Mouse (Mus musculus) subcutaneous adipose tissue, adult 2 months (tissue): ENCODE measurements around the gene Inafm1. TPM values are rescaled to one million over a fixed set of nuclear protein-coding genes. Genes with fewer than 3 reads are reported as not detected.

Experiments
- polyA plus RNA-seq: library from polyadenylated mRNA; depleted of rRNA; stranded (reverse); fragments of >200 nt; gene quantifications from 2 replicates; pipeline ENCODE4 v1.2.3, GENCODE M21; 2012; ENCODE audit warnings: low replicate concordance; rRNA removed

Inafm1 gene
- 18.8 and 39.6 TPM in 2 replicates for polyA plus RNA-seq

DNA sequence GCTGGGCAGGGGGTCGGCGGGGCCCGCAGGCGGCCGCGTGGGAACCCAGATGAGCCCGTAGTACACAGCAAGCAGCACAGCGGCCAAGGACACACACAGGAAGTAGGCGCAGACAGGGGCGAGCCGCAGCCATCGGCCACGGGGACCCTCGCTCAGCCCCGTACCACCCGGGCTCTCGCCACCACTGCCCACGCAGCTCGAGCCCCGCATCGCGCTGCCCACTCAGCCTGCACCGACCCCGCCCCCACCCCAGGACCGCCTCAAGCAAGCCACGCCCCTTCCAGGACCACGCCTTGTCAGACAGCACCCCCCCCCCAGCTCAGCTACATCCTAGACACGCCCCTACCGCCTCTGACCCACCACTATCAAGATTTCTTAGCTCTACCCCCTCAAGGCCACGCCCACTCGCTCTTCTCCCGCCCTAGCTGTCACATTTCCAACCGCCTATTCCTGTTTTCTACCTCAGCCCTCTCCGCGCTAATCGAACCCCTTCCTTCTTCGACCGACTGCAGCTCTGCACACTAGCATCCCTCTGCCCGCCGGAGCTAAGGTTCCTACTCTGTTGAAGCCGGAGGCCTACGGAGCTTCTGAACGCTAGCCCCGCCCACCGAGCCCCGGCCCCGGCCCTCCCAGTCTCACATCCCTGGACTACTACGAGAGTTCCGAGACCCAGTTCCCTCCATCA, at the start of gene Inafm1:
Gene Inafm1, minus strand, starts transcription at position 537 of the 685 bp plus-strand sequence.

DNA sequence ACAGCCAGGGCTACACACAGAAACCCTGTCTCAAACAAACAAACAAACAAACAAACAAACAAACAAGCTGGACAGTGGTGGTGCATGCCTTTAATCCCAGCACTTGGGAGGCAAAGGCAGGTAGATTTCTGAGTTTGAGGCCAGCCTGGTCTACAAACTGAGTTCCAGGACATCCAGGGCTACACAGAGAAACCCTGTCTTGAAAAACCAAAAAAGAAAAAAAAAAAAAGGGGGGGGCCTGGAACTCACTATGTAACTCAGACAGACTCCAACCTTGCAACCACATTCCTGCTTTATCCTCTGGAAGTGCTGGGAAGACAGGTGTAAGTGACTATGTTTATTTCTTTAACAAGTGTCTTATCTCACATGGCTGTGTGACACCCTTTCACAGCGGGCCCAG, 34.7 kb upstream of the Inafm1 start, which contains the start of gene Bbc3:
Gene Bbc3, plus strand, starts transcription at position 301 of the 400 bp plus-strand sequence.

DNA sequence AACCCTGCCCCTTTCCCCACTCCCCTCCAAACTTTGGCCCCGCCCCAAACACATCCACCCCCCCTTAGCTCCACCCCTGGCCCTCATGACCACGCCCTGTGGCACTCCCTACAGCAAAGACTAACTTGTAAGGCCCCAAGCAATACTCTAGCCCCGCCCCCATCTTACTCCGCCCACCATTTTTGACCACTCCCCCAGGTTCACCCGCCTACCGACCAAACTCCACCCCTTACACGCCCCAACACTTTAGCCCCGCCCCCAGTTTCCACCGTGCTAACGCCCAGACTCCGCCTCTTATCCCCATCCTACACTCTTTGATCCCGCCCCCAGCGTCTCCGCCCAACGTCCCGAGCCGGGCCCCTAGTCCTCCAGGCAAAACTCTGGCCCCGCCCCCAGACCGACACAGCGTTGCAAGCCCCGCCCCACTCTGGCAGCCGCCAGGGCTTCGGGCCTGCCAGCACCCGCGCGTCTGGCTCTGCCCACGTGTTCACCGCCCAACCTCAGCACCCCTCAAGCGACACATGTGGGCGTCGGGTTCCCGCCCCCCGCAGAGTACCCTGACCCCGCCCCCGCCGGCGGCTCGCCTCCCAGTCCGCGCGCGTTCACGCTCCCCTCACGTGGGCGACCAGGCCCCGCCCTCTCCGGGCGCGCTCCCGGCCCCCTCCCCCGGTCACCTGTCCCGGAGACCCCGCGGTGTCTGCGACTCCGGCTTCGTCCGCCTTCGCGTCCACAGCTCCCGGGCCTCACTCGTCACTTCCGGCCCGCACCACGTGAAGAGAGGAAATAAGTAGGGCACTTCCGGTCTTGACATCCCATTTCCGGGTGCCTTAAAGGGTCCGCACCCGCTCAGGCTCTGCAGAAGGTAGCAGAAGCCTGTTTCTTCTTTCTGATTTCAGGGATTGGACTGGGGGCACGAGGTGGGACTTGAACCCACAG, 12.9 kb upstream of the Inafm1 start, which contains the start of gene Ccdc9:
Gene Ccdc9, minus strand, starts transcription at position 770 of the 936 bp plus-strand sequence.

DNA sequence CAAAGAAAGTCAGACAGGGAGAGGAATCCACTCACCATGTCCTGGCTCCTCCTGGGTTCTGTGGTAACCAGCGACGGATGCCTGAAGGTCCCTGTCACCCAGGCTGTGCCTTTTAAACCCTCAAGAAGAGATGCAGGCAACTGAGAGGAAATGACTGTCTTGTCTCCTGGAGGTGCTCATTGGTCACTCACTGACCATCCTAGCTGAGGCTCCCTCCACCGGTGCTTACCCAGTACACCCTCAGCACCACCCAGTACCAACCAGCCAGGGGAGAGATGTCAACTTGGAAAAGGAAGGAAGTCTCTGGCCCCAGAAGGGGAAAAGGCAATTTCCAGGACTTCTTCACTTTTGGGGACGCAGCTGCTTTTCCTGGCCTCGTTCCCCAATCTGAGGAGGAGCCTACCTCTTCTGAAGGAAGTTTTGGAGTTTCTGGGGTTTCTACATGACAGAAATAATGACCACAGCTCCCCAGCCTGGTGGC, 14.3 kb downstream of the Inafm1 start, which contains the start of gene C5ar1:
Gene C5ar1, minus strand, starts transcription at position 431 of the 481 bp plus-strand sequence.

DNA sequence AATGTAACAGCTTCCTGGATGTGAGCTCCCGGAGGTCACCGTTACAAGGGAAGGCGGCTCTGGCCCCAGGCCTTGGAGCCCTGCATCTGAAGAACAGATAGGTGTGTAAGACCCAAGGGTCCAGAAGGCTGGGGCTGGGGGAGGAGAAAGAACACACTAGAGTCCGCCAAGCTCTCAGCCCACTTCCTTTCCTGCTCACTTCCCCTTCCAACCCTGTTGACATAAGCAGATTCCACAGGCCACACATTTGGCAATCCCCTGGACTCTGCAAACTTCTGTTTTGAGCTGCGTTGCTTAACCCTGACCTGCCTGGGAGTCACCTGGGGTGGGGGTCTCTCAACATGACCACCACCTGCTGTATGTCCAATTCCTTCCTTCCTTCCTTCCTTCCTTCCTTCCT, 29.4 kb downstream of the Inafm1 start, which contains the start of gene C5ar2:
Gene C5ar2, minus strand, starts transcription at position 88 of the 400 bp plus-strand sequence.

Other genes with a start within 250 kb of the Inafm1 start
- 7.2 and 10.4 TPM in 2 replicates for gene Bicra, start 225.7 kb downstream of the Inafm1 start, polyA plus RNA-seq
- not detected in 2 replicates for gene Zfp541, start 211.8 kb downstream of the Inafm1 start, polyA plus RNA-seq
- gene Napa, start 175.2 kb downstream of the Inafm1 start, polyA plus RNA-seq, result 224 and 283 TPM in 2 replicates
- 39.1 and 45.8 TPM in 2 replicates for gene Kptn, start 153.7 kb downstream of the Inafm1 start, polyA plus RNA-seq
- gene Slc8a2, start 143.8 kb downstream of the Inafm1 start, polyA plus RNA-seq, result 0.40 and 9.1 TPM in 2 replicates
- 23.5 and 68.3 TPM in 2 replicates for gene Meis3, start 98.5 kb downstream of the Inafm1 start, polyA plus RNA-seq
- gene Dhx34, start 51.6 kb downstream of the Inafm1 start, polyA plus RNA-seq, result 23.2 and 25.9 TPM in 2 replicates
- gene C5ar2, start 29.5 kb downstream of the Inafm1 start, polyA plus RNA-seq, result 1.4 and 1.7 TPM in 2 replicates
- 29.1 and 29.9 TPM in 2 replicates for gene C5ar1, start 14.1 kb downstream of the Inafm1 start, polyA plus RNA-seq
- 28.3 and 41.4 TPM in 2 replicates for gene Ccdc9, start 13.2 kb upstream of the Inafm1 start, polyA plus RNA-seq
- 20.8 and 21.7 TPM in 2 replicates for gene Bbc3, start 34.8 kb upstream of the Inafm1 start, polyA plus RNA-seq
- 37.8 and 51.4 TPM in 2 replicates for gene Sae1, start 114.2 kb upstream of the Inafm1 start, polyA plus RNA-seq
- 25.7 and 45.3 TPM in 2 replicates for gene Zc3h4, start 127.3 kb upstream of the Inafm1 start, polyA plus RNA-seq
- 90.3 and 106 TPM in 2 replicates for gene Tmem160, start 179.2 kb upstream of the Inafm1 start, polyA plus RNA-seq
- gene Npas1, start 204.1 kb upstream of the Inafm1 start, polyA plus RNA-seq, result not detected in 2 replicates